Mouse (Mus musculus): ENCODE results near the gene Gm11733. TPM values are rescaled to one million over a fixed set of nuclear protein-coding genes. Genes with fewer than 3 reads are reported as not detected.

Gm11733 gene
- total RNA-seq, 2 experiments from 2014 or later: not detected

- no peak for ATAC-seq (replicated peaks; ENCODE audit: low FRiP score, poor library complexity, severe bottlenecking)
These were observed 41.6 kb downstream of the Gm11733 start for GRCm38 (mm10) chr11:117525606-117526349.

DNA sequence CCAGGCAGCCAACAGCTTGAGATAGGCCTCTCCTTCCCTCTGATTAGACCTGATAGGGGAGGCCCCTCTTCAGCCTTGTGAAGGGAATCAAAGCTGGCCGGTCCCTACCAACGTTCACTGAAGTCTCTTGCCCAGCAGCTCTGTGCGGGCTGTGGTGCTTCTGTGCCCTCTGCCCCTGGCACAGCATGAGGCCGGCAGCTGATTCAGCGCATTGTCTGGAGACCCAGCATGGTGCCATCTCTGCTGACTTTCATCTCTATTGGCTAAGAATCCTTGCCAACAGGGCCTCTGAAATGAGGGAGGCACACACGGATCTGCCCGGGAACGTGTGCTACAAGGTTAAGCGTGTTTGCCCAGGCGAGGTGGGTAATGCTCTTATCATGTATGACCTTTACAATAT is 48.2 kb downstream of the Gm11733 start:
- ATAC-seq (replicated peaks; ENCODE audit: low FRiP score, poor library complexity, severe bottlenecking): no peak

DNA sequence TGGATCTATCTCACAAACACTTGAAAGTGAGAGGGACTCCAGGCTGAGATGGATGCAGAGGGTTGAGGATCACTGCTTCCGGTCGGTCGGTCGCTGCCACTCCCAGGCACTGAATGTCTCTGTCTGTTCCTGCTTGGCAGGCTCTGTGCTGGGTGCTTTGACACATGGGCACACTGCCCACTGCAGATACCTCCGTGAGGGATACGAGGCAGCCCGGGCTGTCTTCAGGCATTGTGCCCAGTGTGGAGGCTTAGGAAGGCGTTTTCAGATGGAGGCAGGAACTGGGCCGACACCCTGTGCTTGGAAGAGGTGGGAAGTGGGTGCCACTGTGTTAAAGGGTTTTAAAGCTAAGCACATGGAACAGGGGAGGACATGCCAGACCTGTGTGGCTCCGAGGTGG is 50.7 kb downstream of the Gm11733 start:
- no peak for ATAC-seq (replicated peaks; ENCODE audit: low FRiP score, poor library complexity, severe bottlenecking)

GRCm38 (mm10) chr11:117535491-117536304 is 51.5 kb downstream of the Gm11733 start:
- no peak for ATAC-seq (replicated peaks; ENCODE audit: low FRiP score, poor library complexity, severe bottlenecking)

- no peak for ATAC-seq (replicated peaks; ENCODE audit: low FRiP score, poor library complexity, severe bottlenecking)
These were observed 52.4 kb downstream of the Gm11733 start for GRCm38 (mm10) chr11:117536586-117536985.

Other genes with a start within 250 kb of the Gm11733 start
- 5.6 and 6.9 TPM in 2 replicates for gene Tnrc6c, start 169.9 kb downstream of the Gm11733 start, total RNA-seq (2015; ENCODE audit: low replicate concordance)
- gene Tnrc6c, start 169.9 kb downstream of the Gm11733 start, total RNA-seq (2017; ENCODE audit: low replicate concordance): 6.3 and 9.5 TPM in 2 replicates